Mouse (Mus musculus) forebrain, postnatal 0 days (tissue): ENCODE measurements around the gene Fars2. TPM values are rescaled to one million over a fixed set of nuclear protein-coding genes. Genes with fewer than 3 reads are reported as not detected.
A peak's percentile ranks its signal among the peaks of the same experiment; 100 is the strongest.

Experiments used
- ATAC-seq: fragments of 200-750 bp; cut with Nextera tagmentation; 2 replicates; pipeline ENCODE4 v1.8.0; 2017; ENCODE audit warnings: mild to moderate bottlenecking, moderate library complexity
- DNase-seq: peaks from one replicate; pipeline ENCODE4 v3.0.0-alpha.2; 2015
- H3K27ac ChIP-seq: fragments of 300-500 bp; sonication (generic); 2 replicates; pipeline ENCODE4 v1.5.1; 2014; ENCODE audit warnings: low read depth, mild to moderate bottlenecking, antibody characterized with exemption, low read length, moderate library complexity, mixed read lengths
- H3K27me3 ChIP-seq: fragments of 300-500 bp; sonication (generic); 2 replicates; pipeline ENCODE4 v1.6.1; 2014; ENCODE audit warnings: mild to moderate bottlenecking, low read length, mixed read lengths; ENCODE audit not compliant: insufficient read depth
- H3K36me3 ChIP-seq: fragments of 300-500 bp; sonication (generic); 2 replicates; pipeline ENCODE4 v1.6.1; 2014; ENCODE audit warnings: mild to moderate bottlenecking, moderate library complexity; ENCODE audit not compliant: insufficient read depth
- H3K4me1 ChIP-seq: fragments of 300-500 bp; sonication (generic); 2 replicates; pipeline ENCODE4 v1.6.1; 2014; ENCODE audit warnings: antibody characterized with exemption; ENCODE audit not compliant: insufficient read depth
- H3K4me2 ChIP-seq: fragments of 300-500 bp; sonication (generic); 2 replicates; pipeline ENCODE4 v1.6.1; 2014; ENCODE audit warnings: low read depth, mild to moderate bottlenecking, moderate library complexity
- H3K4me3 ChIP-seq: fragments of 300-500 bp; sonication (generic); 2 replicates; pipeline ENCODE4 v1.5.1; 2014; ENCODE audit warnings: low read depth, low read length, mixed read lengths
- H3K9ac ChIP-seq: fragments of 300-500 bp; sonication (generic); 2 replicates; pipeline ENCODE4 v1.6.1; 2014; ENCODE audit warnings: mild to moderate bottlenecking
- H3K9me3 ChIP-seq: fragments of 300-500 bp; sonication (generic); 2 replicates; pipeline ENCODE4 v1.6.1; 2016; ENCODE audit warnings: low read length
- CTCF ChIP-seq: sonication (generic); IDR thresholded peaks from 2 replicates; pipeline ENCODE4 v1.5.1; 2016; ENCODE audit warnings: antibody characterized with exemption, control low read depth, low read depth
- WGBS: fragments of 180-500 bp; shearing (Covaris S2); extraction: QIAGEN DNeasy Blood & Tissue Kit; methylation state at CpG from one replicate; pipeline ENCODE4 v1.1.7; 2014; 5-methylcytosine and 5-hydroxymethylcytosine counted together
- polyA plus RNA-seq: library from polyadenylated mRNA; unstranded; fragments of >200 nt; fragmentation: Nextera tagmentation; extraction: Ambion mirVana; gene quantifications from 2 replicates; pipeline ENCODE4 v1.2.1, GENCODE M21; 2015
- total RNA-seq: library from RNA; depleted of rRNA; stranded (reverse); fragments of >200 nt; gene quantifications from 2 replicates; pipeline ENCODE4 v1.2.3, GENCODE M21; 2014

Fars2 gene
- total and polyA plus RNA-seq, 2 experiments from 2014 or later = 29.9 to 35.5 TPM

DNA sequence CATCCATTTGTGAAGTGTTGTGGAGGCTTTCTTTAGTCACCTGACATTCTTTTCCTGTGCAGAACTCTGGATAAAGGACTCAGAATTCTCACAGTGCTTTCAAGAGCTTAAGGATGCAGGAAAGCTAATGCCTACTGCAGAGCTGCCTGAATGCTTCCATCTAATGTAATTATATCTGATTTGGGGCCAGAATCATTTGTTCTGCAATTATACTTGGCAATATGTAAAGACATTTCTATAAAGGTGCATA, 181.5 kb downstream of the Fars2 start:
- Histone ChIP-seq H3K4me2 (no peak overlapping the region), H3K9ac (no peak overlapping the region), H3K27ac (no peak overlapping the region), H3K36me3 (no peaks in the 10 kb centered on the region), H3K4me3 (no peak overlapping the region), H3K27me3 (no peaks in the 10 kb centered on the region), H3K4me1 (peaks cover 15% of the 10 kb centered on the region), H3K9me3 (no peaks in the 10 kb centered on the region)
- ATAC-seq = no peak
- no peak for TF ChIP-seq CTCF
- DNase-seq = no peak

DNA sequence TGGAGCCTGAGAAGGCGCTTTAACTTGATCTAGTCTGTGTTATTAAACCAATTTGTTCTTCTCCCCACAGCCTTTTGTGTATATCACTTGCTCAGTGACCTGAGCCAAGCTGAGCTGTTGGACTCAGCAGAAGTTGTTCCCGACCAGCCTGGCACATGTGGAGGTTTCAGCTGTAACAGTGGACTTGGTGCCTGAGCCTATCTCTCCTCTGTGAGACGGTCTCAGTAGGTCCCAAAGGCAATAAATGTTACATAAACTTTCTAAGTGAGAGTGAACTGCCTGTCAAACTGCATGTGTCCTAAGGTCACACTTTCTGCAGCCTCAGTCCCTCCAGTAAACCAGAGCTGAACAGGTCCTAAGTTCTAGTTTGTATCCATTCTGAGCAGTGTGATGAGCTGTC, 185.6 kb downstream of the Fars2 start:
- ATAC-seq (no peak), DNase-seq (no peak)
- Histone ChIP-seq H3K36me3 (no peaks in the 10 kb centered on the region), H3K27ac (no peak overlapping the region), H3K4me3 (no peak overlapping the region), H3K9ac (no peak overlapping the region), H3K4me1 (peaks cover 13% of the 10 kb centered on the region; the same call in 1 of the 2 replicates), H3K4me2 (no peak overlapping the region), H3K27me3 (no peaks in the 10 kb centered on the region), H3K9me3 (no peaks in the 10 kb centered on the region)
- TF ChIP-seq CTCF = no peak
- WGBS = 66% methylated on average over 3 of the region's 3 CpGs

DNA sequence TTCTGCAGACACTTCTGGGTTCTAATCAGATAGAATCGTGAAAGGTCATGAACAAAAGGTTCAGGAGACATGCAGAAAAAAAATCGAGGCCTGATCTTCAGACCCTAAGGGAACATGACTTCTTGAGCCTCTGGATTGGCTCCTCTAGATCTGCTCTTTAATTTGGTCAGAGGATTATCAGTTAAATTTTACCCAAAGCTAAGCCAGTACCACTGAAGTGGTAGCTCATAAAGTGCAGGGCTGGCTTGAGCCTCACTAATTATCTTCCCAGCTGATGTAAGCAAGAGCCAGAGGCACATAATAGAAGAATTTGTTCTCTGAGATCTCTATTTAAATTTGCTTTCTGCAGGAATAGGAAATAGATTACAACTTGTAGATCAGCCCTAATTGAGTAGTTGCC, 188.1 kb downstream of the Fars2 start:
- 0 out of 2 replicates have a peak, but pooled peaks cover 5% of the 10 kb centered on the region for H3K4me1 ChIP-seq
- H3K4me2 ChIP-seq = no peak overlapping the region
- ATAC-seq (no peak), DNase-seq (no peak)
- H3K9me3 ChIP-seq = no peaks in the 10 kb centered on the region
- H3K27ac ChIP-seq = no peak overlapping the region
- H3K4me3 ChIP-seq = no peak overlapping the region
- no peak for TF ChIP-seq CTCF
- WGBS = 42% methylated on average over 2 of the region's 2 CpGs
- H3K27me3 ChIP-seq = no peaks in the 10 kb centered on the region
- no peaks in the 10 kb centered on the region for H3K36me3 ChIP-seq
- H3K9ac ChIP-seq = no peak overlapping the region

DNA sequence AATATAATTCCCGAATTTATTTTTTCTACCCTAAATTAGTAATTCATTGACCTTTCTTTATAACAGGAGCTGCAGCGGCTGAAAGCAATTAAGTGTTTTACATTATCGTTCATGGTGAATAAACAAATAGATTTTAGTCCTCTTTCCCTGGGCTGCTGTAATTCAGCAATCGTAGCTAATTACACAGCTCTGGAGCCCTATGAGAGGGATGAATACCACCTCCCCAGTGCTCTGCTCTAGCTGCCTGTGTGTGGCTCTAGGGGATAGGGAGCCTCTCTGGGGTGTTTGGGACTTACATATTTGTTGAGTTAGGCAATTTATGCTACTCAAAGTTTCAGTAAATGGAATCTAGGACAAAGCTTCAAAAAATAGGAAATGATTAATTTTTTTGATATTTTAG, 190.2 kb downstream of the Fars2 start:
- Histone ChIP-seq H3K27me3 (no peaks in the 10 kb centered on the region), H3K36me3 (no peaks in the 10 kb centered on the region), H3K9me3 (no peaks in the 10 kb centered on the region), H3K9ac (no peak overlapping the region), H3K27ac (no peak overlapping the region), H3K4me1 (0 out of 2 replicates have a peak, but pooled peaks cover 5% of the 10 kb centered on the region), H3K4me2 (no peak overlapping the region), H3K4me3 (no peak overlapping the region)
- no peak for ATAC-seq
- no peak for TF ChIP-seq CTCF
- WGBS = 25% methylated on average over 4 of the region's 4 CpGs
- DNase-seq = no peak

DNA sequence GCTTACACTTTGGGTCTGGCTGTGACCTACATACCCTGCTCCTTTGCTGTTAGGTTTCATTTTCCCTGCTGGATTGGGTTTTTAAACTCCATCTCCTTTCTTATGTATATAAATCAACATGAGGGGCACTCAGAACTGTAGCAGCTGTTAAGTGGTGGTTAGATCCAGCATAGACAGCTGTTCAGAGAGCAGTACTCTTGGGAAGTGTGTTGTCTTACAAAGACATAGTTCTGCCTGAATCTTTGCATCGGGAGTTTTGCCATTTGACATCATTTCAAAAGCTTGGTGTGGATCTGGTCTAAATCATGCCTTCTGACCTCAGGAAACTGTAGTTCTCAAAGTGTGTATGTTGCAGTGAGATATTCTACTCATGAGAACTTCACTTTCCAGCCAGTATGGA, 191.9 kb downstream of the Fars2 start:
- no peak for TF ChIP-seq CTCF
- H3K9me3 ChIP-seq = no peaks in the 10 kb centered on the region
- no peak overlapping the region for H3K4me3 ChIP-seq
- H3K27me3 ChIP-seq = no peaks in the 10 kb centered on the region
- H3K4me1 ChIP-seq = 0 out of 2 replicates have a peak, but pooled peaks cover 5% of the 10 kb centered on the region
- H3K36me3 ChIP-seq = no peaks in the 10 kb centered on the region
- DNase-seq (no peak), ATAC-seq (no peak)
- H3K4me2 ChIP-seq = no peak overlapping the region
- no peak overlapping the region for H3K9ac ChIP-seq
- no peak overlapping the region for H3K27ac ChIP-seq
- WGBS = 84% methylated on average over 1 of the region's 1 CpGs

DNA sequence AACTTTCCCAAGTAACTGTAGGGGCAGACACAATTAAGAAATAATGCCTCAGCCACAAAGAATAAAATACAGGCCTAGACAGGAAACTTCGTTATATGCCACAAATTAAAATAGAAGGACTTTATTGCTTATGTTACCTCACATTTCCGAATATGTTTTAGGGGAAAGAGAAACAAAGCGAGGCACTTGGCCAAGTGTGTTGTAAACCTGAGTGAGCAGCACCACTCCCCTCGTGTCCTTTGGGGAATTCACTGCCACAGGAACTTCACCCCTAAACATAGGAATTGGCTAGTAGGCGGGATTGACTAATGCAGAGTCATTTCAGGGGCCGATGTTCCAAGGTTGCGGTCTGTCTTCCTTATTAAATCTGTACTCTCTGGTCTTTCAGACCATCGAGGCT, 197.0 kb downstream of the Fars2 start:
- no peak overlapping the region for H3K4me2 ChIP-seq
- 62% methylated on average over 8 of the region's 8 CpGs for WGBS
- DNase-seq = no peak

DNA sequence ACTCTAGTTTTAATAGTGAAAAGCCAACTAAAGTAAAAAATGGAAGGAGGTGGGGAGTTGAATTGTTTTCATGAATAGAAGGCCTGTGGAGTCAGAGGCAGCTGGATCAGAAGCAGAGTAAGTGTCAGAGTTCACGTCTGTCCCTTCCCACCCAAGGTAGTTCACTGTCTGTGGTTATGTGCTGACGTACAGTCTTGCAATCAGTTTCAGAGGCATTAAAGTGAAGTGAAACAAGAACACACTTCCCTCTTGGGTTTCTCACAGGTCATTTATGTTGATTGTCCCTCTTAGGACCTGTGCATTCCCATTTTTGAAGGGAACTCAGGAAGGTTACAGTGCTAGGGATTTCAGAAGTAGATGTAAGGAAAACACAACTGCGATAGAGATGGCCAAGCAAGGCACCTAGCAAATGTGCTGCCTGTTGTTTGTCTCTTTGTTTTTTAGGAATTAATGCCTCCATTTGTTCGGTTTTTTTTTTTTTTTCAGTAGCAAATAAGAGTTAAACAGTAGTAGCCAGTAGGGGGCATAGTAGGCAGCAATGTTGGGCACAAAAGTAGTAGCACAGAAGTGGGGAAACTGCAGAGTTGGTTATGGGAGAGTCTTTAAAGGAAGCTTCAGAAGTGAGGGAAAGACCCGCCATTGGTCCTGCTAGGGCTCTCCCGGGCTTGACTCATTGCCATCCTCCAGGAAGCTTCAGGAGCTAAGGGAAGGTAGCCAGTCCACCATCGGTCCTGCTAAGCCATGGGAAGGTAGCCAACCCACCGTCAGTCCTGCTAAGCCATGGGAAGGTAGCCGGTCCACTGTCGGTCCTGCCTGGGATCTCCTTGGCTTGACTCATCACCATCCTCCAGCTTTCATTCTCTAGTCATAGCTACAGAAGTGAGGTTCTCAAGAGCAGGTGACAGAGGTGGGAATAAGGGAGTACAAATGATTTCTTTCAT, 197.9 kb downstream of the Fars2 start:
- Histone ChIP-seq H3K4me2 (no peak overlapping the region), H3K4me1 (no peaks in the 10 kb centered on the region), H3K9ac (no peak overlapping the region), H3K27ac (no peak overlapping the region), H3K27me3 (no peaks in the 10 kb centered on the region), H3K4me3 (no peak overlapping the region), H3K9me3 (no peaks in the 10 kb centered on the region), H3K36me3 (no peaks in the 10 kb centered on the region)
- no peak for ATAC-seq
- peak; percentile 21; the same call in 1 of the 2 replicates for TF ChIP-seq CTCF
- DNase-seq = no peak
- 91% methylated on average over 10 of the region's 10 CpGs for WGBS

More for the DNA sequence above, 197.0 kb downstream of the Fars2 start:
- no peak for TF ChIP-seq CTCF
- Histone ChIP-seq H3K36me3 (no peaks in the 10 kb centered on the region), H3K9me3 (no peaks in the 10 kb centered on the region), H3K27me3 (no peaks in the 10 kb centered on the region), H3K27ac (no peak overlapping the region), H3K4me1 (no peaks in the 10 kb centered on the region), H3K4me3 (no peak overlapping the region), H3K9ac (no peak overlapping the region)
- ATAC-seq = no peak
